Mouse (Mus musculus): ENCODE measurements around the gene Apol7a. TPM values are rescaled to one million over a fixed set of nuclear protein-coding genes. Genes with fewer than 3 reads are reported as not detected.
A peak's percentile ranks its signal among the peaks of the same experiment; 100 is the strongest.

The Apol7a gene
- polyA plus RNA-seq, 1 experiment from 2014 or later, result not detected

- Histone ChIP-seq H3K36me3 (ENCODE audit: insufficient read depth) (no peaks in the 10 kb centered on the region), H3K4me2 (no peak overlapping the region), H3K9me3 (ENCODE audit: low read depth, low read length) (no peaks in the 10 kb centered on the region), H3K27me3 (ENCODE audit: insufficient read depth, low read length) (no peaks in the 10 kb centered on the region), H3K9ac (no peak overlapping the region), H3K27ac (ENCODE audit: low read depth) (no peak overlapping the region), H3K4me1 (ENCODE audit: insufficient read depth) (peaks cover 3% of the 10 kb centered on the region; the same call in 1 of the 2 replicates), H3K4me3 (ENCODE audit: low read depth, low read length) (no peak overlapping the region)
- 75% methylated on average over 3 of the region's 3 CpGs for WGBS
- ATAC-seq (ENCODE audit: insufficient read depth), result no peak
- TF ChIP-seq CTCF (IDR thresholded peaks at IDR 0.05; ENCODE audit: low read depth), result no peak
- DNase-seq, result no peak
Measured at GRCm38 (mm10) chr15:77364026-77364425, 34.9 kb downstream of the Apol7a start.

GRCm38 (mm10) chr15:77363578-77363977 lies 35.3 kb downstream of the Apol7a start:
- H3K4me3 ChIP-seq (ENCODE audit: low read depth, low read length), result no peak overlapping the region
- no peak overlapping the region for H3K9ac ChIP-seq
- H3K27ac ChIP-seq (ENCODE audit: low read depth), result no peak overlapping the region
- peaks cover 3% of the 10 kb centered on the region; the same call in 1 of the 2 replicates for H3K4me1 ChIP-seq (ENCODE audit: insufficient read depth)
- no peaks in the 10 kb centered on the region for H3K9me3 ChIP-seq (ENCODE audit: low read depth, low read length)
- H3K36me3 ChIP-seq (ENCODE audit: insufficient read depth), result no peaks in the 10 kb centered on the region
- H3K4me2 ChIP-seq, result no peak overlapping the region
- ATAC-seq (ENCODE audit: insufficient read depth) (no peak), DNase-seq (no peak)
- no peaks in the 10 kb centered on the region for H3K27me3 ChIP-seq (ENCODE audit: insufficient read depth, low read length)
- no peak for TF ChIP-seq CTCF (IDR thresholded peaks at IDR 0.05; ENCODE audit: low read depth)
- 44% methylated on average over 6 of the region's 6 CpGs for WGBS

GRCm38 (mm10) chr15:77362952-77363351 lies 36.0 kb downstream of the Apol7a start:
- DNase-seq (no peak), ATAC-seq (ENCODE audit: insufficient read depth) (no peak)
- Histone ChIP-seq H3K9me3 (ENCODE audit: low read depth, low read length) (no peaks in the 10 kb centered on the region), H3K9ac (no peak overlapping the region), H3K27me3 (ENCODE audit: insufficient read depth, low read length) (no peaks in the 10 kb centered on the region), H3K4me3 (ENCODE audit: low read depth, low read length) (no peak overlapping the region), H3K36me3 (ENCODE audit: insufficient read depth) (no peaks in the 10 kb centered on the region), H3K4me2 (no peak overlapping the region), H3K4me1 (ENCODE audit: insufficient read depth) (peaks cover 3% of the 10 kb centered on the region; the same call in 1 of the 2 replicates), H3K27ac (ENCODE audit: low read depth) (no peak overlapping the region)
- no peak for TF ChIP-seq CTCF (IDR thresholded peaks at IDR 0.05; ENCODE audit: low read depth)
- WGBS, result 17% methylated on average over 5 of the region's 5 CpGs

GRCm38 (mm10) chr15:77359905-77360304 lies 39.0 kb downstream of the Apol7a start:
- Histone ChIP-seq H3K27ac (ENCODE audit: low read depth) (no peak overlapping the region), H3K9ac (no peak overlapping the region), H3K27me3 (ENCODE audit: insufficient read depth, low read length) (no peaks in the 10 kb centered on the region), H3K4me1 (ENCODE audit: insufficient read depth) (0 out of 2 replicates have a peak, but pooled peaks cover 7% of the 10 kb centered on the region), H3K4me2 (no peak overlapping the region), H3K4me3 (ENCODE audit: low read depth, low read length) (no peak overlapping the region), H3K36me3 (ENCODE audit: insufficient read depth) (no peaks in the 10 kb centered on the region), H3K9me3 (ENCODE audit: low read depth, low read length) (no peaks in the 10 kb centered on the region)
- WGBS, result 90% methylated on average over 8 of the region's 8 CpGs
- ATAC-seq (ENCODE audit: insufficient read depth) (no peak), DNase-seq (no peak)
- TF ChIP-seq CTCF (IDR thresholded peaks at IDR 0.05; ENCODE audit: low read depth), result no peak

GRCm38 (mm10) chr15:77359486-77359885 lies 39.4 kb downstream of the Apol7a start:
- no peak overlapping the region for H3K27ac ChIP-seq (ENCODE audit: low read depth)
- no peaks in the 10 kb centered on the region for H3K36me3 ChIP-seq (ENCODE audit: insufficient read depth)
- TF ChIP-seq CTCF (IDR thresholded peaks at IDR 0.05; ENCODE audit: low read depth), result no peak
- 57% methylated on average over 9 of the region's 9 CpGs for WGBS
- no peak overlapping the region for H3K4me3 ChIP-seq (ENCODE audit: low read depth, low read length)
- H3K27me3 ChIP-seq (ENCODE audit: insufficient read depth, low read length), result no peaks in the 10 kb centered on the region
- H3K4me2 ChIP-seq, result no peak overlapping the region
- 0 out of 2 replicates have a peak, but pooled peaks cover 7% of the 10 kb centered on the region for H3K4me1 ChIP-seq (ENCODE audit: insufficient read depth)
- H3K9me3 ChIP-seq (ENCODE audit: low read depth, low read length), result no peaks in the 10 kb centered on the region
- DNase-seq (no peak), ATAC-seq (ENCODE audit: insufficient read depth) (no peak)
- H3K9ac ChIP-seq, result no peak overlapping the region

GRCm38 (mm10) chr15:77359084-77359483 lies 39.8 kb downstream of the Apol7a start:
- ATAC-seq (ENCODE audit: insufficient read depth), result no peak; the same call in 1 of the 2 replicates
- Histone ChIP-seq H3K4me1 (ENCODE audit: insufficient read depth) (0 out of 2 replicates have a peak, but pooled peaks cover 7% of the 10 kb centered on the region), H3K9me3 (ENCODE audit: low read depth, low read length) (no peaks in the 10 kb centered on the region), H3K9ac (peak overlapping the region; percentile 56), H3K4me3 (ENCODE audit: low read depth, low read length) (peak overlapping the region; percentile 27), H3K27me3 (ENCODE audit: insufficient read depth, low read length) (no peaks in the 10 kb centered on the region), H3K36me3 (ENCODE audit: insufficient read depth) (no peaks in the 10 kb centered on the region), H3K4me2 (peak overlapping the region; percentile 60), H3K27ac (ENCODE audit: low read depth) (no peak overlapping the region)
- 39% methylated on average over 6 of the region's 6 CpGs for WGBS
- no peak for DNase-seq
- no peak for TF ChIP-seq CTCF (IDR thresholded peaks at IDR 0.05; ENCODE audit: low read depth)

GRCm38 (mm10) chr15:77358320-77359040 lies 40.4 kb downstream of the Apol7a start:
- H3K36me3 ChIP-seq (ENCODE audit: insufficient read depth), result no peaks in the 10 kb centered on the region
- H3K4me2 ChIP-seq, result peak overlapping the region; percentile 60
- H3K27ac ChIP-seq (ENCODE audit: low read depth), result no peak overlapping the region; the same call in 1 of the 2 replicates
- peak; percentile 98 for TF ChIP-seq CTCF (IDR thresholded peaks at IDR 0.05; ENCODE audit: low read depth)
- H3K27me3 ChIP-seq (ENCODE audit: insufficient read depth, low read length), result no peaks in the 10 kb centered on the region
- H3K4me3 ChIP-seq (ENCODE audit: low read depth, low read length), result peak overlapping the region; percentile 27
- H3K9ac ChIP-seq, result peak overlapping the region; percentile 56
- peak; percentile 86 for ATAC-seq (ENCODE audit: insufficient read depth)
- peak; percentile 96 for DNase-seq
- H3K4me1 ChIP-seq (ENCODE audit: insufficient read depth), result 0 out of 2 replicates have a peak, but pooled peaks cover 7% of the 10 kb centered on the region
- 9% methylated on average over 29 of the region's 29 CpGs for WGBS
- no peaks in the 10 kb centered on the region for H3K9me3 ChIP-seq (ENCODE audit: low read depth, low read length)

All from lung, embryonic 14.5 days (tissue).